Mouse (Mus musculus): ENCODE data around the gene Smcp. TPM values are rescaled to one million over a fixed set of nuclear protein-coding genes. Genes with fewer than 3 reads are reported as not detected.

Smcp gene
- polyA plus RNA-seq, 1 experiment from 2014 or later: not detected

DNA sequence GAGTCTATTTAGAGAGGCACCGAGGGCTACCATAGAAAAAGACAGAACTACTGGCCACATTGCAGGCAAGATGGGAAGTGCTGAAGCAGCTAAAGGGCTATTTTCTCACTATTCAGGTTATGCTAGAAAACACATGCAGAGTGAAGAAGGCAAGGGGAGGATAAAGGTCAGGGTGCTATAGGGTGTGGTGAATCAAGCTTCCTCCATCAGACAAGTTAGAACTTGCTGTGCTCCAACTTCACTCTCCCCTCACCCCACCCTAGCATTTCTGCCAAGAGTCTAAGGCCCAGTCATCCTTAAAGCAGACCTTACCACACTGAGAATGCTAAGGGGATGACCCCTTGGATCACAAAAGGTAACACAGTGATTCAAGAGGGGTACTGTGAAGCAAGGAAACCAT lies 9.3 kb downstream of the Smcp start:
- H3K36me3 ChIP-seq (replicated peaks): no peaks in the 10 kb centered on the region
- H3K9me3 ChIP-seq: no peaks in the 10 kb centered on the region
- H3K4me1 ChIP-seq: 0 out of 2 replicates have a peak, but pooled peaks cover 4% of the 10 kb centered on the region
- DNase-seq (ENCODE audit: low spot score): no peak
- no peaks in the 10 kb centered on the region for H3K27me3 ChIP-seq (replicated peaks; ENCODE audit: low read depth, poor library complexity, severe bottlenecking)
- no peak overlapping the region for H3K27ac ChIP-seq (replicated peaks)
- WGBS: 75% methylated on average over 1 of the region's 1 CpGs
- no peak overlapping the region for H3K4me3 ChIP-seq

DNA sequence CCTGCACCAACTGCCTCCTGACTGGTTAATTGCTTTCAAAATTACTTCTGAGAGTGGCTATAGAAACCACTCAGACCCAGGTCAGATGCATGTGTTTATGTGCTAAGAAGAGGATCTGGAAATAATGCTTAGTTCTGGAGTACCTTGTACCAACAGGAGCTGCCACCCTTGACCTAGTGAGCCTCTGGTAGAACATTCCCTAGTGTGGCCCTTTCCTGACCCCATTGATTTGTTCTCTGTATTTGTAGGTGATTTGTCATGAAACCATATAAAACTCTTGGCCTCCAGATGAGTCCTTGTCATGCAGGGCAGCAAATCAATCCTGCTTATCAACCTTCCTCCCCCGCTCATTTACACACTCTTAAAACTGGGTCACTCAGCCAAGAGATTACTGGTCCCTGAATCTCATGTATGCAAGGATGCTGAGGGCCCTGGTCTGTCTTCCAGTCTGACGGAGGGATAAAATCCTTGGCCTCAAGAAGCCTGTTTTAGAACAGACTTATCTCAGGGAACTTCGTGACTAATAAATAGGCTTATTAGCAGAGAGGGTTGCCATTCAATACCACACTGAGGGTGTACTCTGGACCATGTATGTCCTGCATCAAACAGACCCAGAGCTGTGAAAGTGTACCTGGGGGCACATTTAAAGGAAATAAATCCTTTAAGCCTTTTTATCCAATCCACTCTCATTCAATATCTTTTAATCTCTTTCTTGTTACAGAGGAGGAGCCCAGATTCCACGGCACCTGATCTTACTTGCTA lies 10.0 kb downstream of the Smcp start:
- Histone ChIP-seq H3K9me3 (no peaks in the 10 kb centered on the region), H3K4me3 (no peak overlapping the region), H3K27me3 (replicated peaks; ENCODE audit: low read depth, poor library complexity, severe bottlenecking) (no peaks in the 10 kb centered on the region), H3K4me1 (0 out of 2 replicates have a peak, but pooled peaks cover 4% of the 10 kb centered on the region), H3K27ac (replicated peaks) (no peak overlapping the region), H3K36me3 (replicated peaks) (no peaks in the 10 kb centered on the region)
- DNase-seq (ENCODE audit: low spot score): no peak
- 75% methylated on average over 4 of the region's 4 CpGs for WGBS

DNA sequence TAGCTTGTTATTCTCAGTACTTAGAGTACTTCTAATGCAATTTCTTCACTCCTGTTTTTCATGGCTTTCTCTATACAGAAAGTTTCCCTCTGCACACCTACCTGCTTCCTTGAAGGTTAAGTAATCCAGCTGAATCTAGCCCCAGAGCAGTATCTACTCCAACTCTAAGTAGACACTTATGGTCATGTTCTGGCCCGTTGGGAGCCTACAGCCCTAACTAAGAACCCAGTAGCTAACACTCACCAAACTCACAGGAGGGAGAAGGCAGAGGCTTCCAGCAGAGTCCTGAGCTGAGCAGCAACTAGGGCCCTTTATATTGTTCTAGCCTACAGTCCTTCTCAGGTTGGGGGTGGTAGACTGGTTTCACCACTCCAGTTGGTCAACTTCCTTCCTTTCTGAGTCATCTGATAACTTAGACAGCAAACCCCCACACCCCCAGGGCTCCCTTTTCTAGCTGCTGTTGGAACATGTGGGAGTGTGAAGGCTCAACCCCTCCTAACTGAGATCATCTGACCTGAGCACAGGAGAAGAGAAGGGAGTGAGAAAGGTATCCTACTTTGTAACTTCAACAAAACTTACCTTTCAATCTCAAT lies 15.3 kb downstream of the Smcp start, which contains the start of gene Ivl:
TSS of gene Ivl (minus strand) at position 287 of the 593 bp plus-strand sequence.
- H3K4me3 ChIP-seq: no peak within 1 kb of the TSS
- H3K36me3 ChIP-seq (replicated peaks): no peaks in the 10 kb centered on the region
- H3K27me3 ChIP-seq (replicated peaks; ENCODE audit: low read depth, poor library complexity, severe bottlenecking): no peaks in the 10 kb centered on the region
- H3K9me3 ChIP-seq: no peaks in the 10 kb centered on the region
- no peak for DNase-seq (ENCODE audit: low spot score)
- peaks cover 7% of the 10 kb centered on the region; the same call in 1 of the 2 replicates for H3K4me1 ChIP-seq
- H3K27ac ChIP-seq (replicated peaks): no peak within 1 kb of the TSS
- WGBS: 77% methylated on average over 1 of the region's 1 CpGs

DNA sequence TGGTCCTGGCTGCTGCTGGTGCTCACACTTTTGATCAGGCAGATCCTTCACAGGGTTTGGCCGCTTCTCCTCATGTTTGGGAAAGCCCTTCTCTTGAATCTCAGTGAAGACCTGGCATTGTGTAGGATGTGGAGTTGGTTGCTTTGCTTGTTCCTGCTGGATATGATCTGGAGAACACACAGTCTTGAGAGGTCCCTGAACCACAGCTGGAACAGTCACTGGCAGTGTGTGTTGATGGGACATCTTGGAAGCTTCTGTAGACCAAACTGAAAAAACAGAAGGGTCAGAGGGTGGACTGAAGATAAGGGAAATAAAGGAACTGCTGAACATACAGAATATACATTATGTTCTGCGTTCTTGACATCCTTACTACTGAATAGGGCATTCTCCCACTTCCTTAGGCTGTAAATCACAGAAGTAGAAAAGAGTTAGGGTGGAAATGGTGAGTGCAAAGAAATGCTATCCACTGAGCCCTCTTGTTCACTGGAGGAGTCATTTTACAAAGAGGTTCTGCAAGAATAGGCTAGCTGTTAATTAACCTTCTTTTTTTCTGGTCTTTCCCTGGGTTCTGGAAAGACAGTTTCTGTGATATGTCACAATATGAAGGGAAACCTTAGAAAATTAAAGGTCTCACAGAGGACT lies 16.2 kb downstream of the Smcp start:
- Histone ChIP-seq H3K27ac (replicated peaks) (no peak overlapping the region), H3K4me3 (no peak overlapping the region), H3K4me1 (peaks cover 7% of the 10 kb centered on the region; the same call in 1 of the 2 replicates), H3K36me3 (replicated peaks) (no peaks in the 10 kb centered on the region), H3K9me3 (no peaks in the 10 kb centered on the region), H3K27me3 (replicated peaks; ENCODE audit: low read depth, poor library complexity, severe bottlenecking) (no peaks in the 10 kb centered on the region)
- no peak for DNase-seq (ENCODE audit: low spot score)
- WGBS: 74% methylated on average over 2 of the region's 2 CpGs

DNA sequence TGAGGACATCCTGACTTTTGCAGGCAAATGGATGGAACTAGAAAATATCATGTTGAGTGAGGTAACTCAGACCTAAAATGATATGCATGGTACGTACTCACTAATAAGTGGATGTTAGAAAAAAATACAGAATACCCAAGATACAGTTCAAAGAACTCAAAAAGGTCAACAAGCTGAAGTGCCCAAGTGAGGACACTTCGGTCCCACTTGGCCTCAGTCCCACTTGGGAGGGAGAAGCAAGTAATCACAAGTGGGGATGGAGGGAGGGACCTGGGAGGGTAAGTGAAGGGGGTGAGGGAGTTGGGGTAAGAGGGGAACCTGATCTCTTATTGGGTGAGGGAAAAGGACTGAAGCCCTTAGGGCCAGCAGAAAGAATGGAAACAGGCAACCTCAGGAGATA lies 20.0 kb downstream of the Smcp start:
- H3K27me3 ChIP-seq (replicated peaks; ENCODE audit: low read depth, poor library complexity, severe bottlenecking): no peaks in the 10 kb centered on the region
- 87% methylated on average over 2 of the region's 2 CpGs for WGBS
- DNase-seq (ENCODE audit: low spot score): no peak
- peaks cover 7% of the 10 kb centered on the region; the same call in 1 of the 2 replicates for H3K4me1 ChIP-seq
- no peaks in the 10 kb centered on the region for H3K36me3 ChIP-seq (replicated peaks)
- H3K4me3 ChIP-seq: no peak overlapping the region
- H3K27ac ChIP-seq (replicated peaks): no peak overlapping the region
- H3K9me3 ChIP-seq: no peaks in the 10 kb centered on the region

DNA sequence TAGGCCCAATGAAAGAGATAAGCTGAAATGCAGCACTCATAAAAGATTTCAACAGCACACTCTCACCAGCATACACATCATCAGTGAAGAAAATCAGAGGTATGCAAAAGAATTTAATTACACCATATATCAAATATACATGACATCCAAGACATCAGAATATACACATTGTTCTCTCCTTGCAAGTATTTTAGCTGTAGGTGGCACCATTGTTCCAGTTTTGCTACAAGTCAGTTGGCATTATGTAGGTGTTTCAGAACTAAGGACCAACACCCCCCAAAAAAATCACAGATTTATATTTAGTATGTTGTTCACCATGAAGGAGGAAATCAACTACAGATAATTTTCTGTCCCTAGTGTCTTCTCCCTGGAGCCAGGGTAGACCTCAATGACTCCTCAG lies 23.4 kb downstream of the Smcp start:
- no peaks in the 10 kb centered on the region for H3K27me3 ChIP-seq (replicated peaks; ENCODE audit: low read depth, poor library complexity, severe bottlenecking)
- DNase-seq (ENCODE audit: low spot score): no peak
- H3K27ac ChIP-seq (replicated peaks): no peak overlapping the region
- H3K4me3 ChIP-seq: no peak overlapping the region
- H3K4me1 ChIP-seq: no peaks in the 10 kb centered on the region
- no peaks in the 10 kb centered on the region for H3K36me3 ChIP-seq (replicated peaks)
- H3K9me3 ChIP-seq: no peaks in the 10 kb centered on the region

DNA sequence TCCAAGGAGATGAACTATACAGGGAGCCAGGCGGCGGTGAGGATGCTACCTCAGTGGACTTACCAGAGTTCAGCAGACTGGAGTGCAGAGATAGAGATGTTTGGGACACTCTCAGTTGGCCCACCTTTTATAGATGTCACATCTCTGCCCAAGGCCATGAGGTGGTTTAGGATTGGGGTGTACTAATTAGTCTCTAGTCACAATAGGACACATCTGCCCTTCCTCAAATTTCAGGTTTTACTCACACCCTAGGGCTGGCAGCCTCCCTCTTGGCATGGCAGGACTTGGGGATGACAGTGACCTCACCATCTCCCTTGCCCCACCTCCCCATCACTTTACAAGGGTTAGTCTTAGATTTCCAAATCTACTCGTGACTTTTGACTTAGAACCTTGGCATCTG lies 54.4 kb downstream of the Smcp start, which contains the start of gene 2310046K23Rik:
TSS of gene 2310046K23Rik (minus strand) at position 101 of the 400 bp plus-strand sequence.
- H3K4me3 ChIP-seq: no peak within 1 kb of the TSS
- no peaks in the 10 kb centered on the region for H3K36me3 ChIP-seq (replicated peaks)
- H3K27ac ChIP-seq (replicated peaks): no peak within 1 kb of the TSS
- no peaks in the 10 kb centered on the region for H3K4me1 ChIP-seq
- H3K9me3 ChIP-seq: no peaks in the 10 kb centered on the region
- WGBS: 91% methylated on average over 3 of the region's 3 CpGs
- DNase-seq (ENCODE audit: low spot score): no peak
- no peaks in the 10 kb centered on the region for H3K27me3 ChIP-seq (replicated peaks; ENCODE audit: low read depth, poor library complexity, severe bottlenecking)

Other genes with a start within 250 kb of the Smcp start
- gene Sprr2d, start 249.9 kb downstream of the Smcp start, polyA plus RNA-seq (2016; fragmentation: Nextera tagmentation; extraction: Ambion mirVana): not detected in 2 replicates
- gene Sprr2e, start 236.9 kb downstream of the Smcp start, polyA plus RNA-seq (2016; fragmentation: Nextera tagmentation; extraction: Ambion mirVana): not detected in 2 replicates
- not detected in 2 replicates for gene Sprr2f, start 223.8 kb downstream of the Smcp start, polyA plus RNA-seq (2016; fragmentation: Nextera tagmentation; extraction: Ambion mirVana)
- gene Sprr2h, start 203.3 kb downstream of the Smcp start, polyA plus RNA-seq (2016; fragmentation: Nextera tagmentation; extraction: Ambion mirVana): not detected in 2 replicates
- gene Sprr2i, start 181.0 kb downstream of the Smcp start, polyA plus RNA-seq (2016; fragmentation: Nextera tagmentation; extraction: Ambion mirVana): not detected in 2 replicates
- not detected in 2 replicates for gene Sprr2j-ps, start 170.9 kb downstream of the Smcp start, polyA plus RNA-seq (2016; fragmentation: Nextera tagmentation; extraction: Ambion mirVana)
- gene Gm9774, start 159.6 kb downstream of the Smcp start, polyA plus RNA-seq (2016; fragmentation: Nextera tagmentation; extraction: Ambion mirVana): 10.3 and 10.6 TPM in 2 replicates
- not detected in 2 replicates for gene Sprr2k, start 156.4 kb downstream of the Smcp start, polyA plus RNA-seq (2016; fragmentation: Nextera tagmentation; extraction: Ambion mirVana)
- gene Sprr1b, start 150.2 kb downstream of the Smcp start, polyA plus RNA-seq (2016; fragmentation: Nextera tagmentation; extraction: Ambion mirVana): not detected in 2 replicates
- gene Sprr3, start 130.3 kb downstream of the Smcp start, polyA plus RNA-seq (2016; fragmentation: Nextera tagmentation; extraction: Ambion mirVana): not detected in 2 replicates
- not detected in 2 replicates for gene Sprr1a, start 103.1 kb downstream of the Smcp start, polyA plus RNA-seq (2016; fragmentation: Nextera tagmentation; extraction: Ambion mirVana)
- gene Sprr4, start 88.5 kb downstream of the Smcp start, polyA plus RNA-seq (2016; fragmentation: Nextera tagmentation; extraction: Ambion mirVana): not detected in 2 replicates
- gene 2310046K23Rik, start 54.5 kb downstream of the Smcp start, polyA plus RNA-seq (2016; fragmentation: Nextera tagmentation; extraction: Ambion mirVana): not detected in 2 replicates
- gene Ivl, start 15.3 kb downstream of the Smcp start, polyA plus RNA-seq (2016; fragmentation: Nextera tagmentation; extraction: Ambion mirVana): not detected in 2 replicates
- gene 2210017I01Rik, start 18.5 kb upstream of the Smcp start, polyA plus RNA-seq (2016; fragmentation: Nextera tagmentation; extraction: Ambion mirVana): not detected in 2 replicates
- not detected in 2 replicates for gene Lce6a, start 32.7 kb upstream of the Smcp start, polyA plus RNA-seq (2016; fragmentation: Nextera tagmentation; extraction: Ambion mirVana)
- gene Lce1a1, start 59.3 kb upstream of the Smcp start, polyA plus RNA-seq (2016; fragmentation: Nextera tagmentation; extraction: Ambion mirVana): not detected in 2 replicates
- not detected in 2 replicates for gene Lce1b, start 67.9 kb upstream of the Smcp start, polyA plus RNA-seq (2016; fragmentation: Nextera tagmentation; extraction: Ambion mirVana)
- not detected in 2 replicates for gene Lce1a2, start 81.3 kb upstream of the Smcp start, polyA plus RNA-seq (2016; fragmentation: Nextera tagmentation; extraction: Ambion mirVana)
- not detected in 2 replicates for gene Lce1c, start 90.2 kb upstream of the Smcp start, polyA plus RNA-seq (2016; fragmentation: Nextera tagmentation; extraction: Ambion mirVana)
- gene Lce1d, start 98.2 kb upstream of the Smcp start, polyA plus RNA-seq (2016; fragmentation: Nextera tagmentation; extraction: Ambion mirVana): not detected in 2 replicates
- gene Lce1e, start 120.1 kb upstream of the Smcp start, polyA plus RNA-seq (2016; fragmentation: Nextera tagmentation; extraction: Ambion mirVana): not detected in 2 replicates
- gene Lce1f, start 131.4 kb upstream of the Smcp start, polyA plus RNA-seq (2016; fragmentation: Nextera tagmentation; extraction: Ambion mirVana): not detected in 2 replicates
- gene Gm38119, start 150.1 kb upstream of the Smcp start, polyA plus RNA-seq (2016; fragmentation: Nextera tagmentation; extraction: Ambion mirVana): not detected in 2 replicates
- not detected in 2 replicates for gene Lce1g, start 163.3 kb upstream of the Smcp start, polyA plus RNA-seq (2016; fragmentation: Nextera tagmentation; extraction: Ambion mirVana)
- gene Lce1h, start 176.1 kb upstream of the Smcp start, polyA plus RNA-seq (2016; fragmentation: Nextera tagmentation; extraction: Ambion mirVana): not detected in 2 replicates
- gene Lce1i, start 189.9 kb upstream of the Smcp start, polyA plus RNA-seq (2016; fragmentation: Nextera tagmentation; extraction: Ambion mirVana): not detected in 2 replicates
- not detected in 2 replicates for gene Lce1j, start 201.5 kb upstream of the Smcp start, polyA plus RNA-seq (2016; fragmentation: Nextera tagmentation; extraction: Ambion mirVana)
- not detected in 2 replicates for gene Lce1k, start 218.9 kb upstream of the Smcp start, polyA plus RNA-seq (2016; fragmentation: Nextera tagmentation; extraction: Ambion mirVana)
- gene Kprp, start 238.2 kb upstream of the Smcp start, polyA plus RNA-seq (2016; fragmentation: Nextera tagmentation; extraction: Ambion mirVana): not detected in 2 replicates